Mouse (Mus musculus) brown adipose tissue, adult 24 weeks (tissue): ENCODE measurements around the gene Ltf. TPM values are rescaled to one million over a fixed set of nuclear protein-coding genes. Genes with fewer than 3 reads are reported as not detected.

ENCODE experiments used
- H3K27ac ChIP-seq: fragments of 200-500 bp; replicated peaks from 2 replicates; pipeline ENCODE4 v1.5.1; 2012; ENCODE audit warnings: low read depth, mild to moderate bottlenecking, low read length
- H3K4me1 ChIP-seq: fragments of 200-500 bp; 2 replicates; pipeline ENCODE4 v1.6.1; 2012; ENCODE audit warnings: low read length, mixed read lengths; ENCODE audit not compliant: control insufficient read depth, insufficient read depth, insufficient read length
- H3K4me3 ChIP-seq: fragments of 200-500 bp; 2 replicates; pipeline ENCODE4 v1.5.1; 2012; ENCODE audit warnings: low read depth, mild to moderate bottlenecking, low read length, moderate library complexity; ENCODE audit not compliant: insufficient read depth
- polyA plus RNA-seq: library from polyadenylated mRNA; stranded (reverse); fragments of >200 nt; gene quantifications from 2 replicates; pipeline ENCODE4 v1.2.4, GENCODE M21; 2012; ENCODE audit not compliant: missing spikeins, insufficient read depth, insufficient read length

Ltf gene
- polyA plus RNA-seq, 1 experiment = not detected

DNA sequence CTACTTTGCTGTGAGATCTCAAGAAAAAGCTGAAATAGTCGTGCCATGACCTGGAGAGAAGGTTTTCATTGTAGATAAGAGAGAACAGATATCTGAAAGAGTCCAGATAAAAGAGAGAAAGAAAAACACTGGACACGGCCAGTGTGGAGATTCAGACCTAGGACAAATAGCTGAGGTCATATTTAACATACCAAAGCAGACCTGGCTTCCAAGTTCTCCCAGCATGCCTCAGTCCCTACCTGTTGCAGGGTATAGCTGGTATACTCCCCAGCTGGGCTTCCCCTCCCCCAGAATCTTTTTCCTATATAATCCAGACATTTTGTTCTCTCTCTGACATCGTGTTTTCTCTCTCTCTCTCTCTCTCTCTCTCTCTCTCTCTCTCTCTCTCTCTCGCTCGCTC lies 68.9 kb downstream of the Ltf start:
- no peaks in the 10 kb centered on the region for H3K4me1 ChIP-seq
- no peak overlapping the region for H3K4me3 ChIP-seq
- H3K27ac ChIP-seq = no peak overlapping the region

GRCm38 (mm10) chr9:111088886-111089285 lies 69.8 kb downstream of the Ltf start:
- no peaks in the 10 kb centered on the region for H3K4me1 ChIP-seq
- H3K27ac ChIP-seq = no peak overlapping the region
- H3K4me3 ChIP-seq = no peak overlapping the region

Other genes starting within 250 kb of the Ltf start
- gene Prss42, start 221.1 kb upstream of the Ltf start, polyA plus RNA-seq = not detected in 2 replicates
- gene Prss44, start 205.3 kb upstream of the Ltf start, polyA plus RNA-seq = not detected in 2 replicates
- not detected in 2 replicates for gene Prss43, start 192.6 kb upstream of the Ltf start, polyA plus RNA-seq
- not detected in 2 replicates for gene Prss45, start 184.7 kb upstream of the Ltf start, polyA plus RNA-seq
- not detected in 2 replicates for gene Prss46, start 174.8 kb upstream of the Ltf start, polyA plus RNA-seq
- gene Prss50, start 161.3 kb upstream of the Ltf start, polyA plus RNA-seq = not detected in 2 replicates
- 5.7 and 9.0 TPM in 2 replicates for gene Als2cl, start 139.4 kb upstream of the Ltf start, polyA plus RNA-seq
- gene Tmie, start 139.2 kb upstream of the Ltf start, polyA plus RNA-seq = 1.5 and 1.8 TPM in 2 replicates
- not detected in 2 replicates for gene Fam240a, start 102.4 kb upstream of the Ltf start, polyA plus RNA-seq
- gene Tdgf1, start 73.1 kb upstream of the Ltf start, polyA plus RNA-seq = not detected in 2 replicates
- gene Lrrc2, start 67.7 kb upstream of the Ltf start, polyA plus RNA-seq = 0.88 TPM in 1 of 2 replicates, not detected in the other
- gene Rtp3, start 28.7 kb upstream of the Ltf start, polyA plus RNA-seq = 2.2 and 3.3 TPM in 2 replicates
- 1.3 and 1.6 TPM in 2 replicates for gene Ccrl2, start 38.2 kb downstream of the Ltf start, polyA plus RNA-seq
- gene Lrrfip2, start 98.3 kb downstream of the Ltf start, polyA plus RNA-seq = 36.9 and 43.5 TPM in 2 replicates